Mouse (Mus musculus) spleen, postnatal 36 days (tissue): ENCODE data around the gene Thrb.
A peak's percentile ranks its signal among the peaks of the same experiment; 100 is the strongest.

Experiments
- DNase-seq, 2 experiments: peaks; one replicate each; pipeline ENCODE4 v3.0.0; 2022; ENCODE audit warnings: low spot score in 2 of 2, mixed read lengths in 1 of 2

Thrb gene

GRCm38 (mm10) chr14:17954038-17954437, 294.0 kb downstream of the Thrb start:
- DNase-seq: no peak

GRCm38 (mm10) chr14:17959901-17960300, 299.8 kb downstream of the Thrb start:
- DNase-seq: no peak

- no peak for DNase-seq
These were observed 307.2 kb downstream of the Thrb start for GRCm38 (mm10) chr14:17967117-17967726.

GRCm38 (mm10) chr14:17972132-17972531, 312.1 kb downstream of the Thrb start:
- DNase-seq: no peak

- no peak for DNase-seq
These were observed 312.6 kb downstream of the Thrb start for GRCm38 (mm10) chr14:17972665-17973064.

GRCm38 (mm10) chr14:17975786-17976185, 315.7 kb downstream of the Thrb start:
- DNase-seq: no peak

GRCm38 (mm10) chr14:17978259-17978658, 318.2 kb downstream of the Thrb start:
- DNase-seq: no peak

GRCm38 (mm10) chr14:17981258-17981657, 321.2 kb downstream of the Thrb start:
- DNase-seq: no peak

GRCm38 (mm10) chr14:17982017-17982416, 322.0 kb downstream of the Thrb start:
- no peak for DNase-seq

GRCm38 (mm10) chr14:17983390-17983789, 323.3 kb downstream of the Thrb start:
- DNase-seq: no peak

GRCm38 (mm10) chr14:17983839-17984238, 323.8 kb downstream of the Thrb start:
- DNase-seq: no peak

GRCm38 (mm10) chr14:17988580-17988979, 328.5 kb downstream of the Thrb start:
- no peak for DNase-seq

- DNase-seq: no peak
These were observed 329.1 kb downstream of the Thrb start for GRCm38 (mm10) chr14:17989182-17989581.

- no peak for DNase-seq
These were observed 330.1 kb downstream of the Thrb start for GRCm38 (mm10) chr14:17990186-17990585.

- peak; percentile 20 to 29 for DNase-seq
These were observed 341.8 kb downstream of the Thrb start for GRCm38 (mm10) chr14:18001886-18002285.

- DNase-seq: no peak
These were observed 343.6 kb downstream of the Thrb start for GRCm38 (mm10) chr14:18003686-18004085.

- DNase-seq: no peak
These were observed 348.5 kb downstream of the Thrb start for GRCm38 (mm10) chr14:18008524-18008923.

- no peak for DNase-seq
These were observed 356.5 kb downstream of the Thrb start for GRCm38 (mm10) chr14:18016604-18017003.

GRCm38 (mm10) chr14:18020128-18020527, 360.1 kb downstream of the Thrb start:
- no peak for DNase-seq

- DNase-seq: no peak
These were observed 360.6 kb downstream of the Thrb start for GRCm38 (mm10) chr14:18020636-18021035.

- no peak for DNase-seq
These were observed 361.7 kb downstream of the Thrb start for GRCm38 (mm10) chr14:18021726-18022125.

- DNase-seq: no peak
These were observed 362.3 kb downstream of the Thrb start for GRCm38 (mm10) chr14:18022351-18022750.

GRCm38 (mm10) chr14:18027867-18028266, 367.8 kb downstream of the Thrb start:
- DNase-seq: no peak
